Mouse (Mus musculus): ENCODE results near the gene Map4k1.

Map4k1 gene

GRCm38 (mm10) chr7:29026195-29026594, 44.3 kb downstream of the Map4k1 start:
- no peak for DNase-seq (ENCODE audit: low spot score)

DNA sequence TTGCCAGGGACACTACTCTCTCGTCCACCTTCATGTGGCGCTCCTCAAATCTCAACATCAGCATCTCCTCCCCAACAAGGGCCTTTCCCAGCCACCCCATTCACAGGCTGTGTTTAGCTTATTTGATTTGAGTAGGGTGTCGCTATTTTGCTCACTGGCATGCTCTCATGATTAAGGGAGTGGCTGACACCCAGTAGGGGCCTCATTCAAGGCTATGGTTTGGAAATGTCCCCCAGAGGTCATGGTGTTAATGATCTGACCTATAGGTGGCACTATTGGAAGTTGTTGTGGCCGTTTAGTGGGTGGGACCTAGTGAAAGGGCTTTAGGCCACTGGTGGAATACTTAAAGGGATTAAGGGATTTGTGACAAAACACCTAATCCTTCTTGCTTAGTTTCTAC, 45.0 kb downstream of the Map4k1 start:
- no peak for DNase-seq (ENCODE audit: low spot score)

GRCm38 (mm10) chr7:29028761-29029160, 46.9 kb downstream of the Map4k1 start:
- DNase-seq (ENCODE audit: low spot score), result no peak

- DNase-seq (ENCODE audit: low spot score), result no peak
Observed at GRCm38 (mm10) chr7:29029690-29030656, 48.1 kb downstream of the Map4k1 start.

DNA sequence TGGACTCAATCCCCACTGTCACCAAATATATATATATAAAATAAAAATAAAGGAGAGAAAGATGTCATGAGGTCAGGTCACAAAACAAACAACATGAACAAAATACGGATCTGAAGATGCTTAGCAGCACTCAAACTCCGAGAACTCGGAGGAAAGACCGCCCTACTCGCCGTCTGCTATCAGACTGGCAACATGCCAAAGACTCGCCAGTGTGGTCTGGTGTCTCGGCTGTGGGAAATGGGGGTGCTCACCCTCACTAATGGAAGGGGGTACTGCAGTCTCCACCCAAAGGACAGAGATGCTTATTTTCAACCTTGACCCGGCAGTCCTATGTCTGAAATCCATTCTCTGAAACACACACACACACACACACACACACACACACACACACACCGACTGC, 49.8 kb downstream of the Map4k1 start:
- no peak for DNase-seq (ENCODE audit: low spot score)

- DNase-seq (ENCODE audit: low spot score), result no peak
Observed at GRCm38 (mm10) chr7:29032685-29033084, 50.8 kb downstream of the Map4k1 start.

- DNase-seq (ENCODE audit: low spot score), result no peak
Observed at GRCm38 (mm10) chr7:29037261-29037660, 55.4 kb downstream of the Map4k1 start.

DNA sequence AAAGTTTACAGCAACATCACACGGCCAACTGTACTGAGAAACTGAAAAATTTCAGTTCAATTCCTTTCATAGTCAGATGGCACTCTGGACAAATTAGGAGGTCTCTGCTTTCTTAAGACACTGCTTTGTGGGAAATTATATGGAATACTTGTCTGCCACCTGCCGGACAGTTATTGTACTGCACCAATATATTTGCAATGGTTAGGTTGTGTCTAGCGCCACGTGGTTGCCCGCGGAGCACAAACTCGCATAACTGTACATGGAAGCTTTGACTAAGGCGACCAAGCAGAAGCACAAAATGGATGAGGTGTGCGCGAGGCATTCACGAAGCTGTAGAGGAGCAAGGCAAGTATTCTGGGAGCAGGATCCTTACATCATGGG, 57.7 kb downstream of the Map4k1 start:
- DNase-seq (ENCODE audit: low spot score), result peak; percentile 53

- no peak for DNase-seq (ENCODE audit: low spot score)
Observed at GRCm38 (mm10) chr7:29039985-29040661, 58.3 kb downstream of the Map4k1 start.

GRCm38 (mm10) chr7:29041194-29041593, 59.3 kb downstream of the Map4k1 start:
- no peak for DNase-seq (ENCODE audit: low spot score)

DNA sequence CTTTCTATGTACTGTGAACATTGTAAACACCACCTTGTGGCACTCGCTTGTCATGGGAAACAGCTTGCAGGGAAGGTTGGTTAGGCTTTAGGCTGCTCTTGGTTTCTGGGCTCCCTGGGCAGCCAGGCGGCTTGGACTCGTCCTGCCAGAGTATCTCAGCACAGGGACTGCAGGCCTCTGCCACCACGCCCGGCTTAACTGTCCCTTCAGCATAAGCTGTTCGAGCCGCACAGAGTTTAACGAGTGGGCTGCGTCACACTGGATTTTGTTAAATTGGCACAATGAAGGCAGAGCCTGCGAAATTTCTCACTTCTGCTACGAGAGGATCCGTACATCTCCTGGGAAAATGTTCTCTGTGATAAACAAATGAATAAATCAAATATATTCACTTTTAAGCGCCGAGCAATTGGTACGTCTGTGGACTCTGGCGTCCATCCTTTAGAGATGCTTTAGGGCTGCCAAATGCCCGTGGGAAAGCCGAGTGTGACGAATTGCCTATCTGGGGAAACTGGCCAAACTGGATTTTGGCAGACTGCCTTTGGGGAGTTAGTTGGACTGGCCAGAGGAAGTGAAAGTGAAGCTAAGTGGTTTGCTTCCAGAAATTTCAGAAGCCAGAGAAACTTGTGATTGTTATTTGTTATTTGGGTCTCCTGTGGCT, 61.3 kb downstream of the Map4k1 start:
- DNase-seq (ENCODE audit: low spot score), result no peak

- DNase-seq (ENCODE audit: low spot score), result no peak
Observed at GRCm38 (mm10) chr7:29043674-29044057, 61.8 kb downstream of the Map4k1 start.

DNA sequence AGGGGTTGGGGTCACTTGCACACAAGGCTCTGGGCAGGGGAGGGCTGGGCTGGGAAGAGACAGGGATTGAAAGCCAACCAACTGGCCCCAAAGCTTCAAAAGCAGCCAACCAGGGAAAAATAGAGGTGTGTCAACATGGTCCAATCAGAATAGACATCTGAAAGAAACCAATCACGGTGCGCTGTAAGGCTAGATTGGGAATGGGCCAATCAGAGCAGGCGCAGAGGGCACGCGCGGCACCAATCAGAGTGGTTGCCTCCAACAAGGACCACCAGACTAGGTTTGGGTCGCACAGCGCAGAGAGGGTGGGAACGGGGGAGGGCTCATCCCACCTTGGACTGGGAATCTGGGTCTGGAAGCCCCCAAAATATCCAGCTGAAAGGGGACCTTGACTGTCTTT, 62.5 kb downstream of the Map4k1 start:
- no peak for DNase-seq (ENCODE audit: low spot score)

GRCm38 (mm10) chr7:29046533-29046932, 64.7 kb downstream of the Map4k1 start:
- DNase-seq (ENCODE audit: low spot score), result no peak

DNA sequence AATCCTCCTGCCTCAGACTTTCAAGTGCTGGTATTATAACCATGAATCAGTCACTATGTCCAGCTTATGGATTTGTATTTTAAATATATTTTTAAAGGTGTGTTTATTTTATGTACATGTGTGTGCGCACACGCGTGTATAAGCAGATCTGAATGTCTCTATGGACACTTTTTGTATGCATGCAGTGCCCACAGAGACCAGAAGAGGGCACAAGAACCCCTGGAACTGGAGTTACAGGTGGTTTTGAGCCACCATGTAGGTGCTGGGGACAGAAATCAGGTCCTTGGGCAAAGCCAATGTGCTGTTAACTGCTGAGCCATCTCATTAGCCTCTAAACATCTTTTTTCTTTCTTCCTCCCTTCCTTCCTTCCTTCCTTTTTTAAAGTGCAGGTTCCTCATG, 66.2 kb downstream of the Map4k1 start:
- DNase-seq (ENCODE audit: low spot score), result no peak

- no peak for DNase-seq (ENCODE audit: low spot score)
Observed at GRCm38 (mm10) chr7:29048615-29049014, 66.8 kb downstream of the Map4k1 start.

- DNase-seq (ENCODE audit: low spot score), result no peak
Observed at GRCm38 (mm10) chr7:29050797-29051196, 68.9 kb downstream of the Map4k1 start.

DNA sequence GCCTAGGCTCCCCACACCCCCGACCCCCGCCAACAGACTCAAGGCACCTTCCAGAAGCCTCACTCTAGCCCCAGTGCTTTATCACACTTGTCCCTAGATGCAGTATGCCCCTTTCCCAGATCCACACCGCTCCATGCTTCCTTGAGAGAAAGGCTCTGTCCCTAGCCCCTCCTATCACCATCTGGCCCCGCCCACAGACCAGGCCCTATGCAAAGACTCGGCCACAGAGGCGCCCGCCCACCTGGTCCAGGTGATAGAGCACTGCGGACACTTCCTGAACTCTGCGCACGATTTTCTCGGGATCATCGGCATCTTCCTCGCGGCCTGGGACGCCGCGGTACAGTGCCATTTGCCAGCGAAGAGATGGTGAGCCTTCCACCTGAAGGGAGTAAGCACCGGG, 71.0 kb downstream of the Map4k1 start:
- DNase-seq (ENCODE audit: low spot score), result no peak

All from urinary bladder, postnatal 10 days (tissue).